Mouse (Mus musculus) ovary, postnatal 10 days (tissue): ENCODE data around the gene Rusc2.

Experiments used
- DNase-seq: peaks from one replicate; pipeline ENCODE4 v3.0.0; 2022; ENCODE audit warnings: low spot score

The Rusc2 gene

GRCm38 (mm10) chr4:43442456-43443361, 60.9 kb downstream of the Rusc2 start:
- DNase-seq: no peak

DNA sequence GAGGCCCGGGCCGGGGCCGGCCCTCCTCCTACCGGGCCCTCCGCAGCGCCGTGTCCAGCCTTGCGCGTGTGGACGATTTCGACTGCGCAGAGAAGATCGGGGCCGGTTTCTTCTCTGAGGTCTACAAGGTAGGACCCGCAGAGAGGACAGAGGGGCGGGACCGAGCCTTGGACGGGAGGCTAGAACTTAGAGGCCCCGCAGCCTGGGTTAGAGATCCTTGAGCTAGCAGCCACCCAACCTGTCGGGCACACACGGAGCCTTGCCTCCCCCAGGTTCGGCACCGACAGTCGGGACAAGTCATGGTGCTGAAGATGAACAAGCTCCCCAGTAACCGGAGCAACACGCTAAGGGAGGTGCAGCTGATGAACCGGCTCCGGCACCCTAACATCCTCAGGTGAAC, 61.7 kb downstream of the Rusc2 start:
- DNase-seq: no peak

- DNase-seq: no peak
Measured at GRCm38 (mm10) chr4:43447251-43447650, 65.5 kb downstream of the Rusc2 start.

DNA sequence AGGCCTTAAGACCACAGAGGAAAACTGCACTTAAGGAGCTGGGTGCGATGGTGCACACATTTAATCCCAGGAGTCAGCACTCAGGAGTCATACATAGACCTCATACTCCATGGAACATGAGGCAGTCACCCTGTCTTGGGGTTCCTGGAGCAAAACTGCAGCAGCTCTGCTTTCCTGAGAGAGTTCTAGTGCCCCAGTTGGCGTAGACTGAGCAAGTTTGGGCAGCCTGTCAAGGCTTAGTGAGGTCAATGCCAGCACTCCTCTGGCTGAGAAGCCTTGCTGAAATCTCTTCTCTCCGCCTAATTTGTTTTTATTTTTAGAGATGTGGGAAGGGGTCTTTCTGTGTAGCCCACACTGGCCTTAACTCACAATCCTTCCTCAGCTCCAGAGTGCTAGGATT, 66.8 kb downstream of the Rusc2 start:
- no peak for DNase-seq

DNA sequence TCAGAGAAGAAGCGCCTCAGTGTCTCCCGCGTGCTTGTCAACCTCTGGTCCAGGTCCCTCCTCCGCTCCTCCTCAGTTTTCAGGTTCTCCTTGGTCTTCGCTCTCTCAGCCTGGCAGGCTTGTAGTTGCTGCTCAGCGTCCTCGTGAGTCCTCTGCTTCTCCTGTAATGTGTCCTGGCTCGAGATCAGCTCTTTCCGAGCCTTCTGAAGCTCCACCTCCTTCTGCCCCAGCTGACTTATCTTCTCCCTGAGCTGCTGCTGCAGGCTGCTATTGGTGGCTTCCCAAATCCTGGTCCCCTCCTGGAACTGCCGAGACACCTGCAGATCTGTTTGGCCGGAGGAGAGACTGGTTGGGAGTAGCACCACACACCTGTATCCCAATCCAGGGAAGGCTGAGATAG, 70.5 kb downstream of the Rusc2 start:
- no peak for DNase-seq

DNA sequence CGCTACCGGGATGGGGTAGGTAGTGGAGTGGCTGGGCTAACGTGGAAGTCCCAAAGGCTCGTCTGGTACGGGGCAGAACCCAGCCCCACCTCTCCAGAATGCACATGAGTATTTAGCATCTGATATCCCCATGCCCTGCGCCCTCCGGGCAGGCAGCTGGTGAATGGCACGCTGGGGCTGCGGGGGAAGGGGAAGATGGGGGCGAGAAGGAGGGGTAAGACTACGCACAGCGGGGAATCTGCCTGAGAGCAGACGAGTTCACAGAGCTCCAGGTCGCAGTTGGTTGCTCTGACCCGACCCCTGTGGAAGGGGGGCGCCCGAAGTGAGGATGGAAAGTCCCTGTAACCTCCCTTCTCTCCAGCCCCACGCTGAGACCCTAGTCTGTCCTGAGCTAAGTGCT, 71.6 kb downstream of the Rusc2 start:
- no peak for DNase-seq

DNA sequence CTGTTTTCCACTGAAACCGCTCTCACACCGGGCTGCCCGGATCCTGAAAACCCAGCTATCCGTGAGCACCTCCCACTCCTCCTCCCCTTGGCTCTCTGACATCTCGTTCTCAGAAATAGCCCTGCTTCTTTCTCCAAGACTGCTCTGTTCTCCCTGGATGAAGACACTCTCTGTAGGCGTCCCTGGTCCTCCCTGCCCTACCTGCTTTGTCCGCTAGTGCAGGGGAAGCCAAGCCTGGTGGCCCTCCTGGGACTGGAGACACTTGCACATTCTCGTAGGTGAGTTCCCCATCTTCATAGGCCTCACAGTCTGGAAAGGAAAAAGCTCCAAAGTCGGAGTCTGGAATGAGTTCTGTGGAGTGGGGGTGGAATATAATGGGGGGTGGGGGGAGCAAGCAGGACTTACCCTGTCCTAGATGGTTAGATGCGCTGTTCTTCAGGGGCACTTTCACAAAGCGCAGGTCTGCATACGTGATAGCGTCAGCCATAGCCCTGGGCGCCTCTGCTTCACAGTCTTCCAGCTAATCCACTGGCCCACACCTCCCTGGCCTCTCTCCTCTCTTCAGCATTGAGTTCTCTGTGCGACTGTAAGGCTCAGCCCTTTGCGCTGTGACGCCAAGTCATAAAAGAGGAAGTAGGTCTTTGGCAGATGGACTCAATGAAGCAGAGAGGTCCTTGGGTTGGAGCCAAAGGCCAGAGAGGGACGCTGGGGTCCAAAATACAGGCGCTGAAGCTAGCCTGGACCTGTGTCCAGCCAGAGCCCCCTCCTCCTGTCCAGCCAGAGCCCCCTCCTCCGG, 72.5 kb downstream of the Rusc2 start, which contains the start of gene Cd72:
TSS of gene Cd72 (minus strand) at position 588 of the 796 bp plus-strand sequence.
- no peak for DNase-seq

DNA sequence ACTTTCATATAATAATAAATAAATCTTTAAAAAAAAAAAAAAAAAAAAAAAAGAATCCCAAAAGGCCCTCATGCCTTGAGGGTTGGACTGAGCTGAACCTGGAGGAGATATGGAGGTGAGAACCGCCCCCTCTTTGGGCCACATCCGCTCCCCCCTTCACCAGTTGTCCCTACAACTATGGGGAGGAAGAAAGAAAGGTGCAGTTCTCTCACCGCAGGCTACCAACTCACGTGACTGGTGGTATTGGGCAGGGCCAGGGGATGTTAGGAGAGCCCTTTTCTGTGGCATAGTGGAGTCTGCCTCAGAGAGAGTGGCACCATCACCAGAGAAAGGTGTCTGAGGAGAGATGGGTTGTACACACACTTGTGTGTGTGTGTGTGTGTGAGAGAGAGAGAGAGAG, 74.7 kb downstream of the Rusc2 start:
- DNase-seq: no peak

DNA sequence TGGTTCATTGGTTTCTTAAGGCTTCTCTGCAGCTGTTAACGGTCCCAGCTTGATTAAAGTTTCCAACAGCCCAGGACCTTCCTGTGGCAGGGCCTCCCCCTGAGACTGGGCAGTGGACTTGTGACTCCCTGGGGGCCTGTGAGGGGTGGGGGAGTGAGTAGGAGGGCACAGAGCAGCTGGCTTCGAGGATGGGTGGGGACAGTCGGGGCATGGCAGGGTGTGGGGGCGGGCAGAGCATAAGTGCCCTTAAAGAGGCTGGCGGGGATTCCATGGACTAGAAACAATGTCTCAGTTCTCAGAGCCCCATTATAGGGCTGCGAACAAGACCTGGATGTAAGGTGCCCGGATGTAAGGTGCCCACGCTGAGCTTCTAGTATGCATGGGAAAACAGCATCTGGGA, 75.3 kb downstream of the Rusc2 start:
- no peak for DNase-seq

DNA sequence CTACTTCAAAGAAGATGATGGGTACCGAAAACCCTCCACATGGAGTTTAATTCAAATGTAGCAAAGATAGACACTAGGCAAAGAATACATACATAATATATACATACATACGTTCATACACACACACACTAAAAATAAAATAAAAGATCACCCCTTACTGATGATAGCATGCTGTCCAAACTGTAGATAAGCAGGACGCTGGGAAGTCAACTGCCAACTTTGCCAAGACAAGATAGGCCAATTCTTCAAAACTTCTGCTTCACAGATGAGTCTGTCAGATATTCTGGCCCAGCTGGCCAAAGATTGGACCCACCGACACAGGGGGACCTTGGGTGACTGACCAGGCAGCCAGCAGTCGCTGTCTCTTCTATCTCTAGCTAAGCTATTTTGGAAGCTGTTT, 81.3 kb downstream of the Rusc2 start:
- no peak for DNase-seq

DNA sequence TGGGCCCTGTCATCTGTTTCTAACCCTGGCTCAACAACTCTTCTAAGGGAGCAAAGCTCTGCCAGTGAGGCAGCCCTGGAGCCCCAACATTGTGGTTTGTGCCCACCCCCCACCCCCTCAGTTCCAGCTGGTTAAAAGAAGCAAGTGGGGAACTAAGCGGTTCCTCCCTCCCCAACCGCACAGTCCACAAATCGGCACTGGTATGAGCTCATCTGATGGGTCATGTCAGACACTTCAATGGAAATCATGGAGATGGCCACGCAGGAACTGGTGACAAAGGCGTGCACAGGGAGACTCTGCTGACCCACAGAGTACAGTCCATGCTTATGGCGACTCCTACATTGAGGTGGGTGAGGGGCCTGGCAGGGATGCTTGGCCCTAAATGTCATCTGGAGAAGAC, 84.2 kb downstream of the Rusc2 start:
- no peak for DNase-seq

- no peak for DNase-seq
Measured at GRCm38 (mm10) chr4:43466872-43467271, 85.1 kb downstream of the Rusc2 start.

GRCm38 (mm10) chr4:43470301-43470700, 88.5 kb downstream of the Rusc2 start:
- DNase-seq: no peak

- no peak for DNase-seq
Measured at GRCm38 (mm10) chr4:43473636-43474035, 91.9 kb downstream of the Rusc2 start.

GRCm38 (mm10) chr4:43476604-43477003, 94.8 kb downstream of the Rusc2 start:
- no peak for DNase-seq
